Mouse (Mus musculus) ES-Bruce4 (cell line): ENCODE data around the gene Ctdsp1.

Experiments
- CTCF ChIP-seq: IDR thresholded peaks from one replicate; pipeline ENCODE4 v1.8.1; 2011; ENCODE audit warnings: low read depth, low read length
- POLR2A ChIP-seq: IDR thresholded peaks from one replicate; pipeline ENCODE4 v1.8.1; 2011; ENCODE audit warnings: low read length; ENCODE audit not compliant: insufficient read depth

DNA sequence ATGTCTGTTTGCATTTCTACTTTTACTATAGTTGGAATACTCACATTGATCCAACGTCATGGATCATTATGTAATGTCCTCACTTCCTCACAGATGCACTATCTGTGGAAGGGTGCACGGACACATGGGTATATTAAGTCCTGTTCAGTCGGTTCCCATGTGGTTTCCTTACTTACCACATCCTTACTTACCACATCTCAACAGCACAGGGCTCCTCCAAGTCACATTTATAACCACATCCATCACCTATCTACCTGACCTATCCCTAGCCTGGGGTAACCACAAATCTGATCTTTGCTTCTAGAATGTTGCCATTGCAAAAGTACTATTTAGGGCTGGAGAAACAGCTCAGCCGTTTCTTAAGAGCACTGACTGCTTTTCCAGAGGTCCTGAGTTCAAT lies 17.9 kb upstream of the Ctdsp1 start:
- TF ChIP-seq CTCF (no peak), POLR2A (no peak)
